ENCODE assay signal across 8 mouse cellular contexts in genomic region chr11:75650958-75651425, GRCm38 (mm10). TPM values are rescaled to one million over a fixed set of nuclear protein-coding genes. Genes with fewer than 3 reads are reported as not detected.
DNase-seq lines count a peak whose midpoint lies in the region; ATAC-seq lines count a peak whose summit lies in the region.

No protein-coding gene starts in this region.

- peak overlapping the region; percentile 80 for H3K9ac ChIP-seq in intestine, embryonic 14.5 days (ENCODE audit: low read length)
- peak overlapping the region; percentile 71 for H3K9ac ChIP-seq in midbrain, embryonic 13.5 days (replicated peaks)

- no peaks in the 10 kb centered on the region for H3K9me3 ChIP-seq in intestine, embryonic 14.5 days (ENCODE audit: control insufficient read depth, low read length)
- no peaks in the 10 kb centered on the region for H3K9me3 ChIP-seq in midbrain, embryonic 13.5 days

- H3K4me1 ChIP-seq in intestine, embryonic 14.5 days (replicated peaks; ENCODE audit: control insufficient read depth, insufficient read depth, low read length): peaks cover 32% of the 10 kb centered on the region
- H3K4me1 ChIP-seq in midbrain, embryonic 13.5 days (replicated peaks): peaks cover 43% of the 10 kb centered on the region

- H3K36me3 ChIP-seq in intestine, embryonic 14.5 days (ENCODE audit: control insufficient read depth, insufficient read depth, low read length): no peaks in the 10 kb centered on the region
- no peaks in the 10 kb centered on the region for H3K36me3 ChIP-seq in midbrain, embryonic 13.5 days

- peak overlapping the region; percentile 86; the same call in 1 of the 2 replicates for H3K27ac ChIP-seq in intestine, embryonic 14.5 days (ENCODE audit: low read depth)
- no peak overlapping the region for H3K27ac ChIP-seq in midbrain, embryonic 13.5 days

- H3K27me3 ChIP-seq in intestine, embryonic 14.5 days (replicated peaks; ENCODE audit: control insufficient read depth, insufficient read depth, low read length): no peaks in the 10 kb centered on the region; the same call in 1 of the 2 replicates
- H3K27me3 ChIP-seq in midbrain, embryonic 13.5 days: peaks cover 45% of the 10 kb centered on the region

- H3K4me2 ChIP-seq in intestine, embryonic 14.5 days (ENCODE audit: low read length): peak overlapping the region; percentile 74
- H3K4me2 ChIP-seq in midbrain, embryonic 13.5 days (replicated peaks): peak overlapping the region; percentile 81

- peak; percentile 17 for DNase-seq in heart, adult 8-10 months (ENCODE audit: low spot score)
- no peak for DNase-seq in heart, postnatal 4 days
- DNase-seq in c-Kit-positive CD71-positive TER-119-positive erythroid progenitor cells, embryonic 14.5 days (ENCODE audit: low spot score): peak; percentile 18
- no peak for DNase-seq in intestine, embryonic 14.5 days (ENCODE audit: low spot score)
- DNase-seq in thymus, postnatal 4 days: no peak
- no peak for DNase-seq in cerebellum, adult 11 months
- DNase-seq in layer of hippocampus, adult 11-12 months (ENCODE audit: low spot score): no peak

- H3K4me3 ChIP-seq in intestine, embryonic 14.5 days (ENCODE audit: low read depth, low read length): peak overlapping the region; percentile 81
- H3K4me3 ChIP-seq in midbrain, embryonic 13.5 days (replicated peaks): peak overlapping the region; percentile 55

- ATAC-seq in intestine, embryonic 14.5 days (replicated peaks; ENCODE audit: low FRiP score, low TSS enrichment, low read depth): no peak
- no peak for ATAC-seq in midbrain, embryonic 13.5 days

- 46% methylated on average over 13 of the region's 13 CpGs for WGBS in intestine, embryonic 14.5 days
- WGBS in midbrain, embryonic 13.5 days: 50% methylated on average over 12 of the region's 13 CpGs

RNA-seq across cellular contexts. Expression of gene Myo1c, which starts 0.7 kb away (rescaled TPM):
- total RNA-seq in heart, adult 8-10 months (2022): 10 to 100 TPM; 84.0 to 98.9 (median 92.7) TPM
- 100 to 1,000 TPM; 158 to 160 TPM for total RNA-seq in heart, postnatal 4 days (2021)
- 41.7 and 42.5 TPM in 2 replicates for polyA plus RNA-seq in intestine, embryonic 14.5 days (2014; fragmentation: Nextera tagmentation; extraction: Ambion mirVana)
- polyA plus RNA-seq in midbrain, embryonic 13.5 days (2015; fragmentation: Nextera tagmentation; extraction: Ambion mirVana): 6.5 and 7.6 TPM in 2 replicates

RNA-seq across cellular contexts. Expression of gene Inpp5k, which starts 20.2 kb away (rescaled TPM):
- 10 to 100 TPM; 29.3 to 34.3 (median 32.3) TPM for total RNA-seq in heart, adult 8-10 months (2022)
- 10 to 100 TPM; 23.4 to 26.9 TPM for total RNA-seq in heart, postnatal 4 days (2021)
- polyA plus RNA-seq in intestine, embryonic 14.5 days (2014; fragmentation: Nextera tagmentation; extraction: Ambion mirVana): 23.7 and 25.1 TPM in 2 replicates
- 41.9 and 43.4 TPM in 2 replicates for polyA plus RNA-seq in midbrain, embryonic 13.5 days (2015; fragmentation: Nextera tagmentation; extraction: Ambion mirVana)

RNA-seq across cellular contexts. Expression of gene Crk, which starts 28.1 kb away (rescaled TPM):
- total RNA-seq in heart, adult 8-10 months (2022): 10 to 100 TPM; 73.0 to 84.5 (median 75.2) TPM
- total RNA-seq in heart, postnatal 4 days (2021): 100 to 1,000 TPM; 117 to 123 TPM
- polyA plus RNA-seq in intestine, embryonic 14.5 days (2014; fragmentation: Nextera tagmentation; extraction: Ambion mirVana): 101 and 106 TPM in 2 replicates
- polyA plus RNA-seq in midbrain, embryonic 13.5 days (2015; fragmentation: Nextera tagmentation; extraction: Ambion mirVana): 129 and 130 TPM in 2 replicates

Comparison
In these comparisons a context has a peak if more than half of its experiments do, and no peak if none do; other contexts are left out.
1. DNase-seq: peak in heart, adult 8-10 months (single experiment) and c-Kit-positive CD71-positive TER-119-positive erythroid progenitor cells, embryonic 14.5 days (single experiment); none in heart, postnatal 4 days (single experiment), intestine, embryonic 14.5 days (single experiment), thymus, postnatal 4 days (single experiment), cerebellum, adult 11 months (single experiment) and layer of hippocampus, adult 11-12 months (single experiment).